Mouse (Mus musculus) right cerebral cortex, adult 2 months (tissue): ENCODE measurements at regions not wholly inside any gene's neighbourhood (a gene's known extent, or its start where the extent isn't known, plus 50 kb on each side); places are given as distances from the start of the nearest gene placed in this dataset.

ENCODE experiments used
- DNase-seq, 2 experiments: peaks; one replicate each; pipeline ENCODE4 v3.0.0; 2021 to 2022; ENCODE audit warnings: low spot score in 2 of 2

GRCm38 (mm10) chr10:116726031-116726430 lies 144.7 kb upstream of the Cnot2 start:
- no peak for DNase-seq

DNA sequence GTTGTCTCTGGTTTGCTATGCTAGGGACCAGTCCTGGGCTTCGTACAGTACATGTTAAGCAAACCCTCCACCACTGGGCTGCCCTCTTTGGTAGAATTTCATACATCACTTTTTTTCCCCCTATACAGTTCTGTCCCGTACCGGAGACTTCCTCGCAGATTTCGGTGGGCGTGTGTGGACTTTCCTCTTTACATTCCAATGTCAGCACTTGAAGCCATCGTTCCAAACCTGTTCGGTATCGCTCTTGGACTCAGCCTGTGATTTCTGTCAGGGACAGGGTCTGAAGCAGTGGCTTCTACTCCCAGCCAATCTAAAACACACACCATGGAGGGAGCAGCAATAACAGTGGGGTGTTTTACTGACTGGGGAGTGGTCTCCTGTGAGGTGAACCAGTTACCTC lies 140.7 kb upstream of the Cnot2 start:
- DNase-seq, result no peak

GRCm38 (mm10) chr10:116719616-116720015 lies 138.3 kb upstream of the Cnot2 start:
- DNase-seq, result no peak

- DNase-seq, result no peak
Measured at GRCm38 (mm10) chr10:116717961-116718360, 136.7 kb upstream of the Cnot2 start.

GRCm38 (mm10) chr10:116717017-116717643 lies 135.8 kb upstream of the Cnot2 start:
- DNase-seq, result peak in 1 of 2 experiments; percentile 24

GRCm38 (mm10) chr10:116713456-116713855 lies 132.1 kb upstream of the Cnot2 start:
- DNase-seq, result no peak

- no peak for DNase-seq
Measured at GRCm38 (mm10) chr10:116707025-116707424, 125.7 kb upstream of the Cnot2 start.

GRCm38 (mm10) chr10:116701281-116701680 lies 120.0 kb upstream of the Cnot2 start:
- DNase-seq, result no peak

DNA sequence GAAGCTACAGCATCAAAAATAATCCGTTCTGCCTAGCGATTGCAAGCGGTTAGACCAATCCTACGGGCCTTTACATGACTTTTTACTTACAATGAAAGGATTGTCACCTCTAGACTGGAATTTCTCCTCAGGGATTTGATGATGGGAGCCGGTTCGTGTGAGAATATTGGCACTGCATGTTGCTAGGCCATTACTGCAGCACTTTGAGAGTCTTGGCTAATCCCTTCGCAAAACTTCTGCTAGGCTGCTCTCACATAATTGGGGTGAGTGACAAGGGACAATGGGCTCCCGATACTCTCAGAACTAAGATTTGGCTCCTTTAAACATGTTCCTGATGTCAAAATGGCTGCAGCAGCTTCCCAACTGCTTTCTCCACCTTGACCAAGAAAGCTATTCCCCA lies 118.4 kb upstream of the Cnot2 start:
- DNase-seq, result no peak

- DNase-seq, result no peak
Measured at GRCm38 (mm10) chr10:116697628-116698316, 116.5 kb upstream of the Cnot2 start.

DNA sequence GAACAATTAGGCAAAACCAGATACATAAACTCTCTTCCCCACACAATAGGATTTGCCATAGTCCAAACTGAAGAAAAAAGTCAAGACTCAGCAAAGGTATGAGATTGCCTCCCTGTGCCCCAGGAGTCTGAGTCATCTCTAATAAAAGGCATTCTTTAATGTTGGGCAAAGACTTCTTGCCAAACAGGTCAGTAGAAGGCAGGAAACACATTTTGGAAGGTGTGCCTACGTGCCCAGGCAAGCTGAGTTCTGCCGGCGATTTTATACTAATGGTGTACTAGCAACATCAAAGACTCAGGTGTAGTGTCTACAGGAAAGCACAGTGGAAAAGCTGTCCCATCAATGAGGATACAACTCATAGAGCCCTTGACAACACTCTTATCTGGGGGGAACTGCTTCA lies 112.5 kb upstream of the Cnot2 start:
- no peak for DNase-seq

- no peak for DNase-seq
Measured at GRCm38 (mm10) chr10:116686741-116687140, 105.4 kb upstream of the Cnot2 start.

- DNase-seq, result no peak
Measured at GRCm38 (mm10) chr10:116683374-116683773, 102.1 kb upstream of the Cnot2 start.

DNA sequence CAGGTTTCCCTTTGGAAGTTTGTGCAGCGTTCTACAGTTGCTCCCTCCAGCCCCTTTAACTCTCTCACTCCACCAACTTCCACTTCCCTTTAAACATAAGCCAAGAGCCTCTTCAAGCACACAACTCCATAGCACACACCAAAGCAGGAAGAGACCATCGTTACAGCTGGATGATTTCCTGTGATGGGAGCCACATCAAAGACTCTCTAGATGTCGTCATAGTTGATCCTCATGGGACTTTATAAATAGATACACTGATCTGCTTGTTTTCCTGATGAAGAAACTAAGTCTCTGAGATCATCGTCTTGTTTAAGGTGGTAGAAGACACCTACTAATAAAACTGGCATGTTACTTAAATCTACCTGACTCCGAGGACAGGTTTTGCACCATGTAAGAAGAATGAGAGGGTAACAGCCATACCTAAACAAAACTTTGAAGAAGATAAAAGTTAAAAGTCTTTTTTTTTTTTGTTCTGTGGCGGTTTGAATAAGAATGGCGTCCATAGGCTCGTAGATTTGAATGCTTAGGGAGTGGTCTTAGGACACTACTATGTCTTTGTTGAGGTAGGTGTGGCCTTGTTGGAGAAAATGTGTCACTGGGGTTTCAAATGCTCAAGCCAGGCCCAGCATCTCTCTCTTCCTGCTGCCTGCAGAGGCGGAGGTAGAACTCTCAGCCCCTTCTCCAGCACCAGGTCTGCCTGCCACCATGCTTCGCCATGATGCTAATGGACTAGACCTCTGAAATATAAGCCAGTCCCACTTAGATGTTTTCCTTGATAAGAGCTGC lies 97.8 kb upstream of the Cnot2 start:
- no peak for DNase-seq

GRCm38 (mm10) chr10:116677949-116678348 lies 96.6 kb upstream of the Cnot2 start:
- no peak for DNase-seq

DNA sequence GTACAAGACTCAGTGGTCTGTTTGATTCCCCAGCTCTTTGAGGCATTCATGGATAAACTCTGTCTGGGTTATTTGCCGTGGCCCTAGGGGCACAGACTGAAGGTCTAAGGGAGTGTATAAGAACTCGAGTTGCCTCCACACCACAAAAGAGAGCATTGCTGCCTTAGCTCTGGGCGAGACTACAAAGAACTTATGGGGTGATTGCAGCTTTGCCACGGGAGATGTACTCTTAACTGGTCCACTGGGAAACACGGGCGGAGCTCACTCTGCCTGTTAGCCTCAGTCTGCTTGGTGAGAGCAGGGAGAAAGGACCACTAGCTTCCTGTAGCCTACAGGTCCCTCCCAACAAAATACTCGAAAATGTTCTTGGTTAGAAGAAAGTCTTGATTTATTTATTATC lies 93.9 kb upstream of the Cnot2 start:
- DNase-seq, result no peak

GRCm38 (mm10) chr10:116674348-116674747 lies 93.0 kb upstream of the Cnot2 start:
- DNase-seq, result no peak

- no peak for DNase-seq
Measured at GRCm38 (mm10) chr10:116658162-116658962, 77.1 kb upstream of the Cnot2 start.

DNA sequence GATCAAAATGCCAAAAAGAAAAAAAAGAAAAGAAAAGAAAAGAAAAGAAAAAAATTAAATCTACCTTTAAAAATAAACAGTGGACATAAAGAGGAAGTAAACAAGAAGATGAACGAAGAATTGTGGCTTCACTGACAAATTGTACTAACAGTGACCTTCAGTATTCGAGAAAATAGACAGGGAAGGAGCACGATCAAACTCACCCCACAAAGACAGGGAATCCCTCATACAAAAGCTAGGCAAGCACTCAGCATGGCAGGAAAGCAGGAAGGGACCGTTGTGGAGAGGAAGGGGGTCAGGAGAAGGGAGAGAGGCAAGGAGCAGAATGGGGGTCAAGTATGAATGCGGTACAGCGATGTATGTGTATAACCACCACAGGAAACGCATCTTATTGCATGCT lies 74.6 kb upstream of the Cnot2 start:
- DNase-seq, result no peak

DNA sequence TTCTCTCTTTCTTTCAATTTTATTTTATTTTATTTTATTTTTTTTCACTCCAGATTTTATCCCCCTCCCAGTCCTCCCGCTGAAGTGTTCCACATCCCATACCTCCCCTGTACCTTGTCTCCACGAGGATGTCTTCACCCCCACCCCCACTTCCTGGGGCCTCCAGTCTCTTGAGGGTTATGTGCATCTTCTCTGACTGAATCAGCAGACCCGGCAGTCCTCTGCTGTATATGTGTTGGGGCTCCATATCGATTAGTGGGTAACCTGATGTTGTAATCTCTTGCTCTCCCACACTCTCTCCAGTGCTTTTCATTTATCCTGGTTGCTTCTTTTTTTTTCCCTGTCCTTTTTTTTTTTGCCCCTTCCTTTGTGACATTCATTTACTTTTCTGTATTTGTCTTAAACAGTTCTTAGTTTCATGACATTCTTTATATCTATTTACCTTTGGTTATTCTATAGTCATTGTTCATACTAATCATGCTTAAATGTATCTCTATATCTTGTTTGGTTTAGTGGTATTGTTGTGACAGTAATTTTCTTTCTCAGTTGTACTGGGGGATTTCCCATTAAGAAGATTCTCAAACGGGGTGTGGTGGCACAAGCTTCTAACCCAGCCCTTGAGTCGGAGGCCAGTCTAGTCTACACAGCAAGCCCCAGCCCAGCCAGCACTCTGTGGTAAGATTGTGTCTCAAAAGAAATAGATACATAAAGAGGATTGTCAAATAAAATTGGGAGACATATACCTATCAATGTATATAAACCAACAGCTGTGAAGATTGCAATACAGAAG lies 73.9 kb upstream of the Cnot2 start:
- no peak for DNase-seq

DNA sequence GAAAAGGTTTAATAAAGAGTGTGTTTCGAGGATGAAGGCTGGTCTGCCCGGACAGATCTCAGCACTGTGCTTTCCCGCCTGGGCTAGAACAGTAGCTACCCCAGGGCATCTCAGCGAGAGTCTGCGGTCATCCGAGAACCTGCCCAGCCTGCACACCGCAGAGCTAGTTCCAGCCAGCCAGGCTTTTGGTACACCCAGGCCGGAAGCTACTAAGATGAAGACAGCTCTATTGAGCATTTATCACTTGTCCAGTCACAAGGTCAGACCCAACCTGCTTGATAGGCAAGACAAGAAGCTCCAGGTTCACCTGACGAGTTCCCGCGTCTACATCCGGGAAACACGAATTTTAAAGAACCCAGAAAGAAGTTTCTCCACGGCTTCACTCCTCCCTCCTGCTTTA lies 72.8 kb upstream of the Cnot2 start:
- DNase-seq, result no peak
